Mouse (Mus musculus) lung, postnatal 36 days (tissue): ENCODE results near the gene Zbtb20.
A peak's percentile ranks its signal among the peaks of the same experiment; 100 is the strongest.

Source experiments
- DNase-seq: peaks from one replicate; pipeline ENCODE4 v3.0.0; 2022; ENCODE audit warnings: mixed read lengths

The Zbtb20 gene

GRCm38 (mm10) chr16:43575507-43575906 lies 699.8 kb downstream of the Zbtb20 start:
- no peak for DNase-seq

GRCm38 (mm10) chr16:43577399-43577798 lies 701.7 kb downstream of the Zbtb20 start:
- DNase-seq = peak; percentile 80

GRCm38 (mm10) chr16:43578351-43578750 lies 702.7 kb downstream of the Zbtb20 start:
- DNase-seq = peak; percentile 59

- peak; percentile 34 for DNase-seq
Observed at GRCm38 (mm10) chr16:43579111-43579510, 703.4 kb downstream of the Zbtb20 start.

- no peak for DNase-seq
Observed at GRCm38 (mm10) chr16:43580321-43580822, 704.7 kb downstream of the Zbtb20 start.

- no peak for DNase-seq
Observed at GRCm38 (mm10) chr16:43581551-43581950, 705.9 kb downstream of the Zbtb20 start.

GRCm38 (mm10) chr16:43586859-43587429 lies 711.3 kb downstream of the Zbtb20 start:
- no peak for DNase-seq

GRCm38 (mm10) chr16:43590704-43591493 lies 715.2 kb downstream of the Zbtb20 start:
- peak; percentile 38 for DNase-seq

- DNase-seq = peak; percentile 66
Observed at GRCm38 (mm10) chr16:43592062-43592461, 716.4 kb downstream of the Zbtb20 start.

GRCm38 (mm10) chr16:43592801-43593200 lies 717.1 kb downstream of the Zbtb20 start:
- peak; percentile 21 for DNase-seq

- no peak for DNase-seq
Observed at GRCm38 (mm10) chr16:43597375-43598060, 721.8 kb downstream of the Zbtb20 start.

- no peak for DNase-seq
Observed at GRCm38 (mm10) chr16:43599707-43600106, 724.0 kb downstream of the Zbtb20 start.

GRCm38 (mm10) chr16:43602573-43602972 lies 726.9 kb downstream of the Zbtb20 start:
- DNase-seq = no peak

- no peak for DNase-seq
Observed at GRCm38 (mm10) chr16:43603591-43604141, 728.0 kb downstream of the Zbtb20 start.

- no peak for DNase-seq
Observed at GRCm38 (mm10) chr16:43604399-43605013, 728.8 kb downstream of the Zbtb20 start.

GRCm38 (mm10) chr16:43607086-43607485 lies 731.4 kb downstream of the Zbtb20 start:
- DNase-seq = no peak

GRCm38 (mm10) chr16:43608066-43608465 lies 732.4 kb downstream of the Zbtb20 start:
- no peak for DNase-seq

GRCm38 (mm10) chr16:43610375-43610774 lies 734.7 kb downstream of the Zbtb20 start:
- DNase-seq = no peak

- no peak for DNase-seq
Observed at GRCm38 (mm10) chr16:43616348-43616747, 740.7 kb downstream of the Zbtb20 start.

- DNase-seq = no peak
Observed at GRCm38 (mm10) chr16:43617346-43617745, 741.7 kb downstream of the Zbtb20 start.

- no peak for DNase-seq
Observed at GRCm38 (mm10) chr16:43618286-43618685, 742.6 kb downstream of the Zbtb20 start.

- DNase-seq = no peak
Observed at GRCm38 (mm10) chr16:43619277-43619676, 743.6 kb downstream of the Zbtb20 start.

- no peak for DNase-seq
Observed at GRCm38 (mm10) chr16:43620359-43620758, 744.7 kb downstream of the Zbtb20 start.
